Mouse (Mus musculus) embryonic fibroblast, embryonic 13.5 days (primary cell): Measurements from ENCODE around the gene Nav1. TPM values are rescaled to one million over a fixed set of nuclear protein-coding genes. Genes with fewer than 3 reads are reported as not detected.

ENCODE experiments used
- H3K27ac ChIP-seq: 2 replicates; pipeline ENCODE4 v1.5.1; 2012; ENCODE audit warnings: low read length, control low read depth, inconsistent platforms; ENCODE audit not compliant: insufficient read depth
- H3K4me1 ChIP-seq: 2 replicates; pipeline ENCODE4 v1.6.1; 2011; ENCODE audit warnings: low read length; ENCODE audit not compliant: control insufficient read depth, insufficient read depth
- H3K4me3 ChIP-seq: 2 replicates; pipeline ENCODE4 v1.5.1; 2011; ENCODE audit warnings: mild to moderate bottlenecking, control low read depth, low read length; ENCODE audit not compliant: insufficient read depth
- CTCF ChIP-seq: IDR thresholded peaks from 2 replicates; pipeline ENCODE4 v1.5.1; 2011; ENCODE audit warnings: mild to moderate bottlenecking, control low read depth, low read length, moderate library complexity, borderline replicate concordance; ENCODE audit not compliant: insufficient read depth
- POLR2A ChIP-seq: IDR thresholded peaks from 2 replicates; pipeline ENCODE4 v1.6.1; 2011; ENCODE audit warnings: low read depth, mild to moderate bottlenecking, control low read depth, low read length, moderate library complexity
- polyA plus RNA-seq: library from polyadenylated mRNA; stranded (reverse); fragments of >200 nt; gene quantifications from 2 replicates; pipeline ENCODE4 v1.2.4, GENCODE M21; 2011; ENCODE audit warnings: low read depth; ENCODE audit not compliant: missing spikeins, insufficient read length

Gene Nav1
- polyA plus RNA-seq, 1 experiment = 22.6 TPM

- TF ChIP-seq POLR2A = no peak
- TF ChIP-seq CTCF = no peak
- H3K4me3 ChIP-seq = no peak overlapping the region
- H3K27ac ChIP-seq = peak overlapping the region; percentile 20; the same call in 1 of the 2 replicates
- peaks cover 11% of the 10 kb centered on the region; the same call in 1 of the 2 replicates for H3K4me1 ChIP-seq
These were observed 6.8 kb downstream of the Nav1 start for GRCm38 (mm10) chr1:135600023-135601005.

- TF ChIP-seq CTCF (no peak), POLR2A (no peak)
- H3K4me3 ChIP-seq = no peak overlapping the region
- peaks cover 11% of the 10 kb centered on the region; the same call in 1 of the 2 replicates for H3K4me1 ChIP-seq
- no peak overlapping the region for H3K27ac ChIP-seq
These were observed 8.7 kb downstream of the Nav1 start for GRCm38 (mm10) chr1:135598251-135598879.

GRCm38 (mm10) chr1:135594279-135594903 is 12.7 kb downstream of the Nav1 start:
- peaks cover 7% of the 10 kb centered on the region; the same call in 1 of the 2 replicates for H3K4me1 ChIP-seq
- no peak overlapping the region for H3K27ac ChIP-seq
- H3K4me3 ChIP-seq = no peak overlapping the region
- no peak for TF ChIP-seq CTCF
- TF ChIP-seq POLR2A = no peak

- H3K4me3 ChIP-seq = no peak overlapping the region
- H3K27ac ChIP-seq = no peak overlapping the region
- TF ChIP-seq POLR2A = no peak
- no peak for TF ChIP-seq CTCF
- H3K4me1 ChIP-seq = peaks cover 5% of the 10 kb centered on the region; the same call in 1 of the 2 replicates
These were observed 13.4 kb downstream of the Nav1 start for GRCm38 (mm10) chr1:135593560-135594278.

GRCm38 (mm10) chr1:135590776-135591175 is 16.3 kb downstream of the Nav1 start:
- no peak overlapping the region for H3K27ac ChIP-seq
- TF ChIP-seq CTCF (no peak), POLR2A (no peak)

GRCm38 (mm10) chr1:135588973-135589372 is 18.1 kb downstream of the Nav1 start:
- TF ChIP-seq POLR2A = no peak
- TF ChIP-seq CTCF = no peak
- Histone ChIP-seq H3K27ac (no peak overlapping the region), H3K4me3 (no peak overlapping the region), H3K4me1 (no peaks in the 10 kb centered on the region)

More at GRCm38 (mm10) chr1:135590776-135591175, 16.3 kb downstream of the Nav1 start:
- no peaks in the 10 kb centered on the region for H3K4me1 ChIP-seq
- no peak overlapping the region for H3K4me3 ChIP-seq

- no peak overlapping the region for H3K4me3 ChIP-seq
- TF ChIP-seq CTCF (no peak), POLR2A (no peak)
- no peaks in the 10 kb centered on the region for H3K4me1 ChIP-seq
- no peak overlapping the region for H3K27ac ChIP-seq
These were observed 20.2 kb downstream of the Nav1 start for GRCm38 (mm10) chr1:135586903-135587302.

GRCm38 (mm10) chr1:135585573-135585972 is 21.5 kb downstream of the Nav1 start:
- no peaks in the 10 kb centered on the region for H3K4me1 ChIP-seq
- H3K27ac ChIP-seq = no peak overlapping the region

More at GRCm38 (mm10) chr1:135585573-135585972, 21.5 kb downstream of the Nav1 start:
- H3K4me3 ChIP-seq = peak overlapping the region; percentile 31; the same call in 1 of the 2 replicates
- TF ChIP-seq POLR2A = no peak
- no peak for TF ChIP-seq CTCF
